Mouse (Mus musculus): Measurements from ENCODE around the gene Pycr1. TPM values are rescaled to one million over a fixed set of nuclear protein-coding genes. Genes with fewer than 3 reads are reported as not detected.

Pycr1 gene
- polyA plus RNA-seq, 1 experiment from 2014 or later: 56.7 TPM

- Histone ChIP-seq H3K36me3 (ENCODE audit: control insufficient read depth, insufficient read depth, low read length) (peaks cover 41% of the 10 kb centered on the region), H3K27me3 (replicated peaks; ENCODE audit: control insufficient read depth, insufficient read depth, low read length) (no peaks in the 10 kb centered on the region), H3K4me3 (ENCODE audit: low read depth, low read length) (no peak overlapping the region), H3K4me1 (ENCODE audit: control insufficient read depth, insufficient read depth, low read length) (peaks cover 15% of the 10 kb centered on the region), H3K9ac (ENCODE audit: low read depth, low read length) (no peak overlapping the region), H3K27ac (replicated peaks; ENCODE audit: low read depth, low read length) (no peak overlapping the region), H3K9me3 (ENCODE audit: control insufficient read depth, low read length) (no peaks in the 10 kb centered on the region), H3K4me2 (ENCODE audit: low read depth, low read length) (no peak overlapping the region)
- no peak for DNase-seq (ENCODE audit: low spot score)
- ATAC-seq (ENCODE audit: low read depth): no peak
- WGBS: 89% methylated on average over 11 of the region's 11 CpGs
Observed at GRCm38 (mm10) chr11:120626785-120627467, 16.6 kb downstream of the Pycr1 start.

GRCm38 (mm10) chr11:120625152-120625775 lies 18.3 kb downstream of the Pycr1 start, which contains the start of gene Sirt7:
TSS of gene Sirt7 (minus strand) at chr11:120625240.
- Histone ChIP-seq H3K27me3 (replicated peaks; ENCODE audit: control insufficient read depth, insufficient read depth, low read length) (no peaks in the 10 kb centered on the region), H3K36me3 (ENCODE audit: control insufficient read depth, insufficient read depth, low read length) (peaks cover 55% of the 10 kb centered on the region)
- 18% methylated on average over 5 of the region's 5 CpGs for WGBS

GRCm38 (mm10) chr11:120624680-120625111 lies 18.9 kb downstream of the Pycr1 start:
- H3K27me3 ChIP-seq (replicated peaks; ENCODE audit: control insufficient read depth, insufficient read depth, low read length): no peaks in the 10 kb centered on the region
- peak overlapping the region; percentile 77 for H3K9ac ChIP-seq (ENCODE audit: low read depth, low read length)
- DNase-seq (ENCODE audit: low spot score): peak; percentile 94
- peaks cover 4% of the 10 kb centered on the region; the same call in 1 of the 2 replicates for H3K4me1 ChIP-seq (ENCODE audit: control insufficient read depth, insufficient read depth, low read length)
- peak overlapping the region; percentile 90 for H3K4me3 ChIP-seq (ENCODE audit: low read depth, low read length)
- H3K36me3 ChIP-seq (ENCODE audit: control insufficient read depth, insufficient read depth, low read length): peaks cover 60% of the 10 kb centered on the region
- 0% methylated on average over 23 of the region's 53 CpGs for WGBS
- no peaks in the 10 kb centered on the region for H3K9me3 ChIP-seq (ENCODE audit: control insufficient read depth, low read length)
- H3K27ac ChIP-seq (replicated peaks; ENCODE audit: low read depth, low read length): peak overlapping the region; percentile 57; the same call in 1 of the 2 replicates
- ATAC-seq (ENCODE audit: low read depth): peak; percentile 92
- H3K4me2 ChIP-seq (ENCODE audit: low read depth, low read length): peak overlapping the region; percentile 88

More at GRCm38 (mm10) chr11:120625152-120625775, 18.3 kb downstream of the Pycr1 start, which contains the start of gene Sirt7:
- Histone ChIP-seq H3K4me1 (ENCODE audit: control insufficient read depth, insufficient read depth, low read length) (peaks cover 9% of the 10 kb centered on the region), H3K9ac (ENCODE audit: low read depth, low read length) (peak within 1 kb of the TSS; percentile 77), H3K27ac (replicated peaks; ENCODE audit: low read depth, low read length) (peak within 1 kb of the TSS; percentile 57), H3K9me3 (ENCODE audit: control insufficient read depth, low read length) (no peaks in the 10 kb centered on the region), H3K4me2 (ENCODE audit: low read depth, low read length) (peak within 1 kb of the TSS; percentile 88), H3K4me3 (ENCODE audit: low read depth, low read length) (peak within 1 kb of the TSS; percentile 90)
- ATAC-seq (ENCODE audit: low read depth): peak; percentile 34; the same call in 1 of the 2 replicates
- DNase-seq (ENCODE audit: low spot score): no peak

- H3K4me1 ChIP-seq (ENCODE audit: control insufficient read depth, insufficient read depth, low read length): peaks cover 4% of the 10 kb centered on the region; the same call in 1 of the 2 replicates
- ATAC-seq (ENCODE audit: low read depth): peak; percentile 77
- 13% methylated on average over 30 of the region's 30 CpGs for WGBS
Observed at GRCm38 (mm10) chr11:120623961-120624679, 19.4 kb downstream of the Pycr1 start.

GRCm38 (mm10) chr11:120622805-120623204 lies 20.8 kb downstream of the Pycr1 start:
- H3K36me3 ChIP-seq (ENCODE audit: control insufficient read depth, insufficient read depth, low read length): peaks cover 59% of the 10 kb centered on the region
- DNase-seq (ENCODE audit: low spot score) (no peak), ATAC-seq (ENCODE audit: low read depth) (no peak)
- no peak overlapping the region for H3K27ac ChIP-seq (replicated peaks; ENCODE audit: low read depth, low read length)
- no peak overlapping the region for H3K9ac ChIP-seq (ENCODE audit: low read depth, low read length)
- H3K4me2 ChIP-seq (ENCODE audit: low read depth, low read length): no peak overlapping the region
- H3K4me1 ChIP-seq (ENCODE audit: control insufficient read depth, insufficient read depth, low read length): peaks cover 4% of the 10 kb centered on the region; the same call in 1 of the 2 replicates
- H3K9me3 ChIP-seq (ENCODE audit: control insufficient read depth, low read length): no peaks in the 10 kb centered on the region
- WGBS: 89% methylated on average over 6 of the region's 6 CpGs
- H3K4me3 ChIP-seq (ENCODE audit: low read depth, low read length): no peak overlapping the region
- H3K27me3 ChIP-seq (replicated peaks; ENCODE audit: control insufficient read depth, insufficient read depth, low read length): no peaks in the 10 kb centered on the region

More at GRCm38 (mm10) chr11:120623961-120624679, 19.4 kb downstream of the Pycr1 start:
- Histone ChIP-seq H3K27ac (replicated peaks; ENCODE audit: low read depth, low read length) (peak overlapping the region; percentile 25; the same call in 1 of the 2 replicates), H3K9ac (ENCODE audit: low read depth, low read length) (peak overlapping the region; percentile 77), H3K4me2 (ENCODE audit: low read depth, low read length) (peak overlapping the region; percentile 88), H3K9me3 (ENCODE audit: control insufficient read depth, low read length) (no peaks in the 10 kb centered on the region), H3K27me3 (replicated peaks; ENCODE audit: control insufficient read depth, insufficient read depth, low read length) (no peaks in the 10 kb centered on the region), H3K4me3 (ENCODE audit: low read depth, low read length) (peak overlapping the region; percentile 90), H3K36me3 (ENCODE audit: control insufficient read depth, insufficient read depth, low read length) (peaks cover 58% of the 10 kb centered on the region)
- DNase-seq (ENCODE audit: low spot score): peak; percentile 72

- peaks cover 50% of the 10 kb centered on the region for H3K36me3 ChIP-seq (ENCODE audit: control insufficient read depth, insufficient read depth, low read length)
- no peak overlapping the region for H3K4me2 ChIP-seq (ENCODE audit: low read depth, low read length)
- peaks cover 10% of the 10 kb centered on the region for H3K4me1 ChIP-seq (ENCODE audit: control insufficient read depth, insufficient read depth, low read length)
- whole genome bisulfite sequencing: 92% methylated on average over 14 of the region's 14 CpGs
- no peak for ATAC-seq (ENCODE audit: low read depth)
- DNase-seq (ENCODE audit: low spot score): no peak
- no peaks in the 10 kb centered on the region for H3K9me3 ChIP-seq (ENCODE audit: control insufficient read depth, low read length)
- H3K4me3 ChIP-seq (ENCODE audit: low read depth, low read length): no peak overlapping the region
- H3K27me3 ChIP-seq (replicated peaks; ENCODE audit: control insufficient read depth, insufficient read depth, low read length): no peaks in the 10 kb centered on the region
- H3K27ac ChIP-seq (replicated peaks; ENCODE audit: low read depth, low read length): no peak overlapping the region
- no peak overlapping the region for H3K9ac ChIP-seq (ENCODE audit: low read depth, low read length)
Observed at GRCm38 (mm10) chr11:120620195-120620594, 23.4 kb downstream of the Pycr1 start.

GRCm38 (mm10) chr11:120618619-120619535 lies 24.7 kb downstream of the Pycr1 start:
- peaks cover 57% of the 10 kb centered on the region for H3K36me3 ChIP-seq (ENCODE audit: control insufficient read depth, insufficient read depth, low read length)
- H3K9ac ChIP-seq (ENCODE audit: low read depth, low read length): no peak overlapping the region
- WGBS: 93% methylated on average over 25 of the region's 25 CpGs
- peaks cover 8% of the 10 kb centered on the region for H3K4me1 ChIP-seq (ENCODE audit: control insufficient read depth, insufficient read depth, low read length)
- DNase-seq (ENCODE audit: low spot score): no peak
- H3K27me3 ChIP-seq (replicated peaks; ENCODE audit: control insufficient read depth, insufficient read depth, low read length): no peaks in the 10 kb centered on the region
- H3K9me3 ChIP-seq (ENCODE audit: control insufficient read depth, low read length): no peaks in the 10 kb centered on the region
- H3K4me3 ChIP-seq (ENCODE audit: low read depth, low read length): no peak overlapping the region
- ATAC-seq (ENCODE audit: low read depth): no peak
- no peak overlapping the region for H3K4me2 ChIP-seq (ENCODE audit: low read depth, low read length)
- H3K27ac ChIP-seq (replicated peaks; ENCODE audit: low read depth, low read length): no peak overlapping the region
